Mouse (Mus musculus): Measurements from ENCODE around the gene Emilin1.
A peak's percentile ranks its signal among the peaks of the same experiment; 100 is the strongest.

Emilin1 gene

DNA sequence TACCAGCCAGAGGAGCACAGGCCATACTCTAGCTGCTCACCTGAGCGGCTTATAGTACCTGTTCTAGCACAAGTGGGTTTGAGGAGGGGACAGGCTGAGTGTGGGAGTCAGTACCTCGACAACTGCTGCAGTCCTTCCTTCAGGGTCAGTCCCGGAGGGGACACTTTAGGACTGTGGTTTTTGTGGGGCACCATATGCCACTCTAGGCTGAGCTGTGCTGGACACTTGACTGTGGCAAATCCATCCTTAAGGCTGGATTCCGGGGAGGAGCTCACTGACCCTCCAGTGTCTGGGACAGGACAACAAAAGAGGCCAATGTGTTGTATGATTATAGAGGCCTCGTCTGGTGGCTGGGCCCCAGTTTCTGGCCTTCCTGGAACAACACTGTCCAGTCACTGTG lies 39.3 kb downstream of the Emilin1 start:
- H3K27me3 ChIP-seq (ENCODE audit: insufficient read depth, low read length): peaks cover 7% of the 10 kb centered on the region
- no peaks in the 10 kb centered on the region for H3K9me3 ChIP-seq (ENCODE audit: low read length)
- H3K36me3 ChIP-seq (ENCODE audit: insufficient read depth, low read length): peaks cover 55% of the 10 kb centered on the region
- peaks cover 38% of the 10 kb centered on the region for H3K4me1 ChIP-seq (replicated peaks; ENCODE audit: low read depth, low read length)
- no peak overlapping the region for H3K4me3 ChIP-seq (replicated peaks; ENCODE audit: low read length)
- TF ChIP-seq NANOG (IDR thresholded peaks at IDR 0.05; ENCODE audit: borderline replicate concordance, low read length): no peak
- TF ChIP-seq CTCF (conservative IDR thresholded peaks at IDR 0.05; ENCODE audit: low read length): no peak
- TF ChIP-seq POU5F1 (IDR thresholded peaks at IDR 0.05; ENCODE audit: borderline replicate concordance, low read length): no peak

DNA sequence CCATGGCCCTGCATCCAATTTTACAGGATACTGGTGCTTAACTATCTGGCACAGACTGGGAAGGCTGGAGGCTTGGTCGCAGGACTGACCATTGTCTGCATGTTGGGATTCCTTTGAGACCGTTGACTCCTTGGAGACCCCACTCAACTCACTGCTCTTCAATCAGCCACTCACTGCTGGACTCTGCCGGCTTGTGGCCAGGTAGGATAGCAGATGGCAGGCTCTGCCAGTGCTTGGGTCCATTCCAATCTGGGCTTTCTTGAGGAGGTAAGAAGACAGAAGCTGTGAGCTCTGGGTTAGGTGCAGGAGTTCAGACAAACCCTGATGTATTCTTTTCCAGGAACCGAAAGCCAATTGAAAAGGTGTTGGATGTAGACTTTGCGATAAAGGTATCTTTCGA lies 40.9 kb downstream of the Emilin1 start:
- Histone ChIP-seq H3K36me3 (ENCODE audit: insufficient read depth, low read length) (peaks cover 70% of the 10 kb centered on the region), H3K4me1 (replicated peaks; ENCODE audit: low read depth, low read length) (peaks cover 47% of the 10 kb centered on the region), H3K4me3 (replicated peaks; ENCODE audit: low read length) (no peak overlapping the region), H3K9me3 (ENCODE audit: low read length) (no peaks in the 10 kb centered on the region), H3K27me3 (ENCODE audit: insufficient read depth, low read length) (peaks cover under 1% of the 10 kb centered on the region; the same call in 1 of the 2 replicates)
- TF ChIP-seq CTCF (conservative IDR thresholded peaks at IDR 0.05; ENCODE audit: low read length) (no peak), POU5F1 (IDR thresholded peaks at IDR 0.05; ENCODE audit: borderline replicate concordance, low read length) (no peak)

DNA sequence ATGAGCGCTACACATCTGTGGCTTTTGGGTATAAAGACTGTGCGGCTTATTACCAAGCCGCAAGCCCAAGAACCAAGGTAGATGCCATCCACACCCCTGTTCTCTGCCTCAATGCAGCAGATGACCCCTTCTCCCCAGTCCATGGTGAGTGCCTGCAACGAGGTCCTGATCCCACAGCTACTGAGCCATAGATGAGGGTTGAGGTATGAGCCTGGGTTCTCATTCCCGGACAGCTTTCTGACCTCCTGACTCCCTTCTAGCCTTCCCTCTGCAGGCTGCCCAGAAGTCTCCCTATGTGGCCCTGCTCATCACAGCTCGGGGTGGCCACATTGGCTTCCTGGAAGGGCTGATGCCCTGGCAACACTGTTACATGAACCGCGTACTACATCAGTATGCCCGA lies 41.4 kb downstream of the Emilin1 start:
- Histone ChIP-seq H3K4me3 (replicated peaks; ENCODE audit: low read length) (no peak overlapping the region), H3K4me1 (replicated peaks; ENCODE audit: low read depth, low read length) (peaks cover 47% of the 10 kb centered on the region), H3K9me3 (ENCODE audit: low read length) (no peaks in the 10 kb centered on the region), H3K27me3 (ENCODE audit: insufficient read depth, low read length) (no peaks in the 10 kb centered on the region), H3K36me3 (ENCODE audit: insufficient read depth, low read length) (peaks cover 72% of the 10 kb centered on the region)
- TF ChIP-seq POU5F1 (IDR thresholded peaks at IDR 0.05; ENCODE audit: borderline replicate concordance, low read length): no peak
- TF ChIP-seq NANOG (IDR thresholded peaks at IDR 0.05; ENCODE audit: borderline replicate concordance, low read length): no peak
- TF ChIP-seq CTCF (conservative IDR thresholded peaks at IDR 0.05; ENCODE audit: low read length): no peak

- Histone ChIP-seq H3K27me3 (ENCODE audit: insufficient read depth, low read length) (no peaks in the 10 kb centered on the region), H3K4me3 (replicated peaks; ENCODE audit: low read length) (no peak overlapping the region), H3K4me1 (replicated peaks; ENCODE audit: low read depth, low read length) (peaks cover 40% of the 10 kb centered on the region), H3K36me3 (ENCODE audit: insufficient read depth, low read length) (peaks cover 72% of the 10 kb centered on the region), H3K9me3 (ENCODE audit: low read length) (no peaks in the 10 kb centered on the region)
- TF ChIP-seq POU5F1 (IDR thresholded peaks at IDR 0.05; ENCODE audit: borderline replicate concordance, low read length) (no peak), CTCF (conservative IDR thresholded peaks at IDR 0.05; ENCODE audit: low read length) (no peak), NANOG (IDR thresholded peaks at IDR 0.05; ENCODE audit: borderline replicate concordance, low read length) (no peak)
Measured at GRCm38 (mm10) chr5:30955751-30956150, 42.5 kb downstream of the Emilin1 start.

GRCm38 (mm10) chr5:30957891-30958290 lies 44.7 kb downstream of the Emilin1 start:
- H3K4me1 ChIP-seq (replicated peaks; ENCODE audit: low read depth, low read length): peaks cover 36% of the 10 kb centered on the region
- H3K27me3 ChIP-seq (ENCODE audit: insufficient read depth, low read length): no peaks in the 10 kb centered on the region
- peaks cover 56% of the 10 kb centered on the region for H3K36me3 ChIP-seq (ENCODE audit: insufficient read depth, low read length)
- TF ChIP-seq CTCF (conservative IDR thresholded peaks at IDR 0.05; ENCODE audit: low read length): no peak
- no peak for TF ChIP-seq NANOG (IDR thresholded peaks at IDR 0.05; ENCODE audit: borderline replicate concordance, low read length)
- no peak for TF ChIP-seq POU5F1 (IDR thresholded peaks at IDR 0.05; ENCODE audit: borderline replicate concordance, low read length)
- no peak overlapping the region for H3K4me3 ChIP-seq (replicated peaks; ENCODE audit: low read length)
- H3K9me3 ChIP-seq (ENCODE audit: low read length): no peaks in the 10 kb centered on the region

- 0 out of 2 replicates have a peak, but pooled peaks cover 4% of the 10 kb centered on the region for H3K27me3 ChIP-seq (ENCODE audit: insufficient read depth, low read length)
- H3K4me3 ChIP-seq (replicated peaks; ENCODE audit: low read length): peak overlapping the region; percentile 96
- TF ChIP-seq CTCF (conservative IDR thresholded peaks at IDR 0.05; ENCODE audit: low read length) (no peak), NANOG (IDR thresholded peaks at IDR 0.05; ENCODE audit: borderline replicate concordance, low read length) (no peak), POU5F1 (IDR thresholded peaks at IDR 0.05; ENCODE audit: borderline replicate concordance, low read length) (no peak)
- no peaks in the 10 kb centered on the region for H3K9me3 ChIP-seq (ENCODE audit: low read length)
- H3K4me1 ChIP-seq (replicated peaks; ENCODE audit: low read depth, low read length): peaks cover 36% of the 10 kb centered on the region
- peaks cover 42% of the 10 kb centered on the region for H3K36me3 ChIP-seq (ENCODE audit: insufficient read depth, low read length)
Measured at GRCm38 (mm10) chr5:30959198-30959854, 46.1 kb downstream of the Emilin1 start.

DNA sequence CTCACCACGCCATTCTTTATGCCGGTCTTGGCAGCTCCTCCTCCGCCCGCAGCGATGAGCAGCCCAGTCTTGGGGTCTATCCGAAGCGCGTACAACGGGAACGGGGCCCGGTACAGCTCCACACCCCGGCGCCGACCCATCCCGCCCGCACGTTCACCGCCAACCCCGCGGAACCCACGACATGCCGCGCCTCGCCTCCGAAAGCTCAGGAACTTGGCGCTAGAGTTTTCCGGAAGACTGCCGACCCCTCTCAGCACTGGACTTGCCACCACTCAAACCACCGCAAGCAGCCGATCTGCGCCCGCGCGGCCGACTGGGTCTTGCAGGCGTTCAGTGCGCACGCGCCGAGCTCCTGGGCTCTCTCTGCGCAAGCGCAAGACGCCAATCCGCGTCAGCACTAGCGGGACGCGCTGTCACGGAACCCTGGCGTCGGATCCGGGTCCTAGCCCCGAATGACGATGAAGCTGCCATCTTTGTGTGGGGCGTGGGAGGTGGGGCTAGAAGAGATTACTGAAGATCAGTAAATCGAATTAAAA lies 46.8 kb downstream of the Emilin1 start, which contains the start of gene Preb:
Gene Preb, minus strand, starts transcription at position 396 of the 536 bp plus-strand sequence.
- Histone ChIP-seq H3K27me3 (ENCODE audit: insufficient read depth, low read length) (0 out of 2 replicates have a peak, but pooled peaks cover 4% of the 10 kb centered on the region), H3K9me3 (ENCODE audit: low read length) (no peaks in the 10 kb centered on the region), H3K36me3 (ENCODE audit: insufficient read depth, low read length) (peaks cover 34% of the 10 kb centered on the region), H3K4me3 (replicated peaks; ENCODE audit: low read length) (peak within 1 kb of the TSS; percentile 96), H3K4me1 (replicated peaks; ENCODE audit: low read depth, low read length) (peaks cover 31% of the 10 kb centered on the region)
- no peak for TF ChIP-seq CTCF (conservative IDR thresholded peaks at IDR 0.05; ENCODE audit: low read length)
- no peak for TF ChIP-seq POU5F1 (IDR thresholded peaks at IDR 0.05; ENCODE audit: borderline replicate concordance, low read length)
- TF ChIP-seq NANOG (IDR thresholded peaks at IDR 0.05; ENCODE audit: borderline replicate concordance, low read length): no peak

GRCm38 (mm10) chr5:30960814-30961213 lies 47.6 kb downstream of the Emilin1 start:
- Histone ChIP-seq H3K4me1 (replicated peaks; ENCODE audit: low read depth, low read length) (peaks cover 23% of the 10 kb centered on the region), H3K4me3 (replicated peaks; ENCODE audit: low read length) (peak overlapping the region; percentile 96; the same call in 1 of the 2 replicates), H3K36me3 (ENCODE audit: insufficient read depth, low read length) (peaks cover 27% of the 10 kb centered on the region), H3K27me3 (ENCODE audit: insufficient read depth, low read length) (peaks cover 10% of the 10 kb centered on the region; the same call in 1 of the 2 replicates), H3K9me3 (ENCODE audit: low read length) (no peaks in the 10 kb centered on the region)
- no peak for TF ChIP-seq POU5F1 (IDR thresholded peaks at IDR 0.05; ENCODE audit: borderline replicate concordance, low read length)
- TF ChIP-seq CTCF (conservative IDR thresholded peaks at IDR 0.05; ENCODE audit: low read length): no peak
- no peak for TF ChIP-seq NANOG (IDR thresholded peaks at IDR 0.05; ENCODE audit: borderline replicate concordance, low read length)

All from E14TG2a.4 (cell line).